Mouse (Mus musculus) myocyte (in vitro differentiated cells): Measurements from ENCODE around the gene Cbs. TPM values are rescaled to one million over a fixed set of nuclear protein-coding genes. Genes with fewer than 3 reads are reported as not detected.
A peak's percentile ranks its signal among the peaks of the same experiment; 100 is the strongest.

Experiments
- H3K27me3 ChIP-seq: one replicate; pipeline ENCODE4 v1.6.1; 2011; ENCODE audit not compliant: control insufficient read depth, insufficient read depth, insufficient read length
- H3K36me3 ChIP-seq: one replicate; pipeline ENCODE4 v1.6.1; 2011; ENCODE audit not compliant: control insufficient read depth, insufficient read depth
- H3K4me2 ChIP-seq: one replicate; pipeline ENCODE4 v1.6.1; 2011; ENCODE audit warnings: low read depth, control low read depth
- H3K4me3 ChIP-seq: one replicate; pipeline ENCODE4 v1.5.1; 2011; ENCODE audit warnings: mild to moderate bottlenecking, control low read depth, moderate library complexity
- H3K79me2 ChIP-seq: one replicate; pipeline ENCODE4 v1.6.1; 2011; ENCODE audit not compliant: control insufficient read depth, insufficient read depth
- H3ac ChIP-seq: one replicate; pipeline ENCODE4 v1.6.1; 2011; ENCODE audit not compliant: control insufficient read depth, insufficient read length
- CEBPB ChIP-seq: IDR thresholded peaks from 2 replicates; pipeline ENCODE4 v1.6.1; 2011; ENCODE audit warnings: mild to moderate bottlenecking, moderate library complexity; ENCODE audit not compliant: poor library complexity, insufficient read depth, severe bottlenecking
- E2F4 ChIP-seq: IDR thresholded peaks from one replicate; pipeline ENCODE4 v1.6.1; 2011; ENCODE audit warnings: mild to moderate bottlenecking, control low read depth, moderate library complexity; ENCODE audit not compliant: insufficient read depth
- MAX ChIP-seq: IDR thresholded peaks from one replicate; pipeline ENCODE4 v1.6.1; 2011; ENCODE audit warnings: low read depth, mild to moderate bottlenecking, control low read depth
- MYOD1 ChIP-seq, 3 experiments: IDR thresholded peaks; one replicate each; pipeline ENCODE4 v1.6.1; 2011; ENCODE audit warnings: control low read depth in 2 of 3, low read depth in 2 of 3, mild to moderate bottlenecking in 2 of 3, moderate library complexity in 1 of 3; ENCODE audit not compliant: insufficient read length in 2 of 3, control insufficient read depth in 1 of 3
- MYOG ChIP-seq, 3 experiments: IDR thresholded peaks; one replicate each; pipeline ENCODE4 v1.6.1; 2011; ENCODE audit warnings: control low read depth in 2 of 3, low read depth in 2 of 3, mild to moderate bottlenecking in 2 of 3; ENCODE audit not compliant: insufficient read length in 2 of 3, control insufficient read depth in 1 of 3, insufficient read depth in 1 of 3
- POLR2A ChIP-seq: IDR thresholded peaks from one replicate; pipeline ENCODE4 v1.6.1; 2011; ENCODE audit warnings: low read depth, mild to moderate bottlenecking, control low read depth, moderate library complexity; ENCODE audit not compliant: insufficient read length
- POLR2AphosphoS2 ChIP-seq: IDR thresholded peaks from one replicate; pipeline ENCODE4 v1.6.1; 2011; ENCODE audit warnings: low read depth, control low read depth; ENCODE audit not compliant: insufficient read length
- REST ChIP-seq: IDR thresholded peaks from one replicate; pipeline ENCODE4 v1.6.1; 2011; ENCODE audit warnings: mild to moderate bottlenecking, control low read depth, moderate library complexity; ENCODE audit not compliant: insufficient read depth, insufficient read length
- SRF ChIP-seq: IDR thresholded peaks from one replicate; pipeline ENCODE4 v1.6.1; 2011; ENCODE audit warnings: low read depth; ENCODE audit not compliant: control insufficient read depth, insufficient read length
- TCF12 ChIP-seq: IDR thresholded peaks from one replicate; pipeline ENCODE4 v1.6.1; 2011; ENCODE audit warnings: mild to moderate bottlenecking, control low read depth; ENCODE audit not compliant: poor library complexity, insufficient read depth, severe bottlenecking
- TCF3 ChIP-seq: IDR thresholded peaks from one replicate; pipeline ENCODE4 v1.6.1; 2011; ENCODE audit warnings: low read depth, control low read depth; ENCODE audit not compliant: insufficient read length
- USF1 ChIP-seq: IDR thresholded peaks from one replicate; pipeline ENCODE4 v1.6.1; 2011; ENCODE audit warnings: low read depth, mild to moderate bottlenecking, control low read depth, moderate library complexity
- polyA plus RNA-seq: library from polyadenylated mRNA; unstranded; fragments of >200 nt; fragmentation: generic; extraction: Trizol; gene quantifications from one replicate; pipeline ENCODE4 v1.2.1, GENCODE M21; 2012; ENCODE audit warnings: missing spikeins

Gene Cbs
- polyA plus RNA-seq, 1 experiment: 0.06 TPM

- Histone ChIP-seq H3K4me3 (no peak overlapping the region), H3K79me2 (no peaks in the 10 kb centered on the region), H3ac (no peak overlapping the region), H3K36me3 (peaks cover 27% of the 10 kb centered on the region), H3K4me2 (no peak overlapping the region), H3K27me3 (no peaks in the 10 kb centered on the region)
- no peak for TF ChIP-seq TCF3
- TF ChIP-seq POLR2AphosphoS2: peak; percentile 41
- peak in 1 of 3 experiments; percentile 2 for TF ChIP-seq MYOG (IDR thresholded peaks at IDR 0.05; ENCODE audit: control insufficient read depth in 1 of 3, insufficient read depth in 1 of 3, insufficient read length in 2 of 3, low read depth in 2 of 3)
- no peak for TF ChIP-seq E2F4
These were observed 9.4 kb upstream of the Cbs start for GRCm38 (mm10) chr17:31646199-31647002.

GRCm38 (mm10) chr17:31642913-31643312 lies 5.9 kb upstream of the Cbs start:
- H3K36me3 ChIP-seq: peaks cover 7% of the 10 kb centered on the region
- H3K27me3 ChIP-seq: no peaks in the 10 kb centered on the region
- H3ac ChIP-seq: no peak overlapping the region
- TF ChIP-seq TCF3 (no peak), MYOD1 (IDR thresholded peaks at IDR 0.05; ENCODE audit: control insufficient read depth in 1 of 3, insufficient read length in 2 of 3, low read depth in 2 of 3) (no peak), TCF12 (no peak), CEBPB (no peak), MYOG (IDR thresholded peaks at IDR 0.05; ENCODE audit: control insufficient read depth in 1 of 3, insufficient read depth in 1 of 3, insufficient read length in 2 of 3, low read depth in 2 of 3) (no peak), REST (no peak), POLR2AphosphoS2 (no peak), E2F4 (no peak)
- no peaks in the 10 kb centered on the region for H3K79me2 ChIP-seq
- no peak overlapping the region for H3K4me2 ChIP-seq
- no peak overlapping the region for H3K4me3 ChIP-seq

GRCm38 (mm10) chr17:31642331-31642730 lies 5.3 kb upstream of the Cbs start:
- H3K4me3 ChIP-seq: no peak overlapping the region
- H3ac ChIP-seq: no peak overlapping the region
- peaks cover 5% of the 10 kb centered on the region for H3K36me3 ChIP-seq
- peaks cover 3% of the 10 kb centered on the region for H3K27me3 ChIP-seq
- H3K4me2 ChIP-seq: no peak overlapping the region
- TF ChIP-seq E2F4 (no peak), CEBPB (no peak)
- no peaks in the 10 kb centered on the region for H3K79me2 ChIP-seq

- peaks cover 19% of the 10 kb centered on the region for H3K27me3 ChIP-seq
- H3K4me3 ChIP-seq: no peak overlapping the region
- no peaks in the 10 kb centered on the region for H3K36me3 ChIP-seq
- no peaks in the 10 kb centered on the region for H3K79me2 ChIP-seq
- no peak overlapping the region for H3ac ChIP-seq
- TF ChIP-seq POLR2AphosphoS2 (no peak), TCF12 (no peak), SRF (no peak), MYOD1 (IDR thresholded peaks at IDR 0.05; ENCODE audit: control insufficient read depth in 1 of 3, insufficient read length in 2 of 3, low read depth in 2 of 3) (no peak), POLR2A (no peak), MAX (no peak), REST (no peak), USF1 (no peak), TCF3 (no peak), E2F4 (no peak)
- no peak overlapping the region for H3K4me2 ChIP-seq
These were observed 2.6 kb upstream of the Cbs start for GRCm38 (mm10) chr17:31639651-31640050.

GRCm38 (mm10) chr17:31637866-31638570 lies 980 bp upstream of the Cbs start:
- Histone ChIP-seq H3K36me3 (no peaks in the 10 kb centered on the region), H3K4me2 (no peak overlapping the region), H3K27me3 (peaks cover 19% of the 10 kb centered on the region), H3K4me3 (no peak overlapping the region), H3ac (no peak overlapping the region), H3K79me2 (no peaks in the 10 kb centered on the region)
- TF ChIP-seq SRF: no peak
- TF ChIP-seq POLR2AphosphoS2: no peak
- no peak for TF ChIP-seq E2F4
